Mouse (Mus musculus) small intestine, adult 2 months (tissue): ENCODE data around the gene Prkaa1.

Experiments used
- CTCF ChIP-seq: fragments of 200-500 bp; IDR thresholded peaks from 2 replicates; pipeline ENCODE4 v1.5.1; 2012; ENCODE audit warnings: low read depth, mild to moderate bottlenecking, control low read depth, inconsistent platforms, low read length, moderate library complexity, mixed read lengths; ENCODE audit not compliant: insufficient replicate concordance, insufficient read length; ENCODE audit errors: extremely low read depth
- POLR2A ChIP-seq: fragments of 200-500 bp; IDR thresholded peaks from 2 replicates; pipeline ENCODE4 v1.6.1; 2012; ENCODE audit warnings: low read depth, mild to moderate bottlenecking, control low read depth, inconsistent platforms, low read length, moderate library complexity

GRCm38 (mm10) chr15:5157386-5157785, 13.7 kb downstream of the Prkaa1 start:
- TF ChIP-seq CTCF (no peak), POLR2A (no peak)
